In genomic region chr5:36867561-36867960, GRCm38 (mm10) we compare ENCODE assay signal across 12 mouse cellular contexts. TPM values are rescaled to one million over a fixed set of nuclear protein-coding genes. Genes with fewer than 3 reads are reported as not detected.
A peak's percentile ranks its signal among the peaks of the same experiment; 100 is the strongest.
DNase-seq lines count a peak whose midpoint lies in the region; ATAC-seq and TF ChIP-seq lines count a peak whose summit lies in the region.
"Had no signal": no experiment of that assay in that cellular context is flagged by ENCODE, and none has a peak within 500 bp of the region (broad histone marks: within the 10 kb centered on the region; RNA-seq: fewer than 3 reads in every experiment).

No protein-coding gene starts in this region.

- peaks cover 95% of the 10 kb centered on the region for H3K27me3 ChIP-seq in E14TG2a.4 (ENCODE audit: insufficient read depth, low read length)
- peaks cover 64% of the 10 kb centered on the region for H3K27me3 ChIP-seq in midbrain, embryonic 14.5 days (ENCODE audit: control insufficient read depth, insufficient read depth, low read length)

- no peak for TF ChIP-seq POLR2A in cortical plate, adult 2 months (IDR thresholded peaks at IDR 0.05; ENCODE audit: extremely low read depth, insufficient read depth, low read length)

- H3K9me3 ChIP-seq in E14TG2a.4 (ENCODE audit: low read length) = peaks cover 13% of the 10 kb centered on the region
- H3K9me3 ChIP-seq in midbrain, embryonic 14.5 days (ENCODE audit: control insufficient read depth, low read length) = no peaks in the 10 kb centered on the region

- WGBS in midbrain, embryonic 14.5 days = 4% methylated on average over 6 of the region's 6 CpGs

- intact Hi-C loops in heart, postnatal 10 days (cut with DNase I) = no loop called here

- peak overlapping the region; percentile 97 for H3K27ac ChIP-seq in cortical plate, adult 2 months (ENCODE audit: insufficient read depth, low read length)
- no peak overlapping the region for H3K27ac ChIP-seq in midbrain, embryonic 14.5 days (replicated peaks; ENCODE audit: low read depth, low read length)
- H3K27ac ChIP-seq: liver, embryonic 14.5 days had no signal

- no peak for TF ChIP-seq CTCF in E14TG2a.4 (conservative IDR thresholded peaks at IDR 0.05; ENCODE audit: low read length)
- TF ChIP-seq CTCF in cortical plate, adult 2 months (IDR thresholded peaks at IDR 0.05; ENCODE audit: extremely low read depth, insufficient read depth, low read length) = no peak

- DNase-seq in cerebellum, postnatal 4 days (ENCODE audit: low spot score in 2 of 2) = no peak
- no peak for DNase-seq in midbrain, embryonic 14.5 days
- DNase-seq in adrenal gland, postnatal 25 days = no peak
- no peak for DNase-seq in gastrocnemius, postnatal 25 days
- DNase-seq in heart, postnatal 10 days = no peak
- DNase-seq: heart, postnatal 14 days; kidney, adult 9 months; lung, postnatal 36 days had no signal

- no peaks in the 10 kb centered on the region for H3K36me3 ChIP-seq in E14TG2a.4 (ENCODE audit: insufficient read depth, low read length)
- no peaks in the 10 kb centered on the region for H3K36me3 ChIP-seq in midbrain, embryonic 14.5 days (ENCODE audit: control insufficient read depth, insufficient read depth, low read length)

- ATAC-seq in cerebellum, adult (ENCODE audit: insufficient number of reproducible peaks, low FRiP score, low TSS enrichment) = peak; percentile 29
- no peak for ATAC-seq in midbrain, embryonic 14.5 days (ENCODE audit: low FRiP score, low TSS enrichment)

- peak overlapping the region; percentile 66 for H3K4me2 ChIP-seq in midbrain, embryonic 14.5 days (ENCODE audit: low read length)

- H3K4me1 ChIP-seq in E14TG2a.4 (replicated peaks; ENCODE audit: low read depth, low read length) = peaks cover 31% of the 10 kb centered on the region
- H3K4me1 ChIP-seq in cortical plate, adult 2 months (ENCODE audit: control insufficient read depth, insufficient read depth, low read length) = peaks cover 8% of the 10 kb centered on the region; the same call in 1 of the 2 replicates
- no peaks in the 10 kb centered on the region for H3K4me1 ChIP-seq in midbrain, embryonic 14.5 days (ENCODE audit: control insufficient read depth, insufficient read depth, low read length)

- H3K9ac ChIP-seq in midbrain, embryonic 14.5 days (replicated peaks; ENCODE audit: low read length) = peak overlapping the region; percentile 69; the same call in 1 of the 2 replicates
- H3K9ac ChIP-seq: liver, embryonic 14.5 days had no signal

- 0 out of 2 replicates have a peak overlapping the region, but pooled peaks have one; percentile 78 for H3K4me3 ChIP-seq in E14TG2a.4 (replicated peaks; ENCODE audit: low read length)
- H3K4me3 ChIP-seq in cortical plate, adult 2 months (ENCODE audit: insufficient read depth, low read length) = peak overlapping the region; percentile 96
- peak overlapping the region; percentile 52 for H3K4me3 ChIP-seq in midbrain, embryonic 14.5 days (replicated peaks; ENCODE audit: low read depth, low read length)

RNA-seq across cellular contexts. Expression of gene Ppp2r2c, which starts 0.8 kb away (rescaled TPM):
- polyA plus RNA-seq in cortical plate, adult 2 months (2012; rRNA removed) = 442 and 456 TPM in 2 replicates
- 38.3 and 44.6 TPM in 2 replicates for polyA plus RNA-seq in midbrain, embryonic 14.5 days (2014; fragmentation: Nextera tagmentation; extraction: Ambion mirVana)
- 4.7 and 7.5 TPM in 2 replicates for total RNA-seq in adrenal gland, postnatal 25 days (2021)
- under 1 TPM; 0.41 to 0.70 TPM for total RNA-seq in gastrocnemius, postnatal 25 days (2021)
- total RNA-seq in heart, postnatal 10 days (2021) = under 1 TPM; 0.19 to 0.25 TPM
- polyA plus RNA-seq: liver, embryonic 14.5 days had no signal

RNA-seq across cellular contexts. Expression of gene Man2b2, which starts 37.1 kb away (rescaled TPM):
- polyA plus RNA-seq in cortical plate, adult 2 months (2012; rRNA removed) = 33.7 and 35.3 TPM in 2 replicates
- 7.8 and 10.3 TPM in 2 replicates for polyA plus RNA-seq in midbrain, embryonic 14.5 days (2014; fragmentation: Nextera tagmentation; extraction: Ambion mirVana)
- 60.2 and 64.4 TPM in 2 replicates for total RNA-seq in adrenal gland, postnatal 25 days (2021)
- 1 to 10 TPM; 3.5 to 5.2 TPM for total RNA-seq in gastrocnemius, postnatal 25 days (2021)
- total RNA-seq in heart, postnatal 10 days (2021) = 10 to 100 TPM; 18.1 to 21.2 TPM
